Mouse (Mus musculus) ES-E14 (cell line): ENCODE data around the gene Xkr8. TPM values are rescaled to one million over a fixed set of nuclear protein-coding genes. Genes with fewer than 3 reads are reported as not detected.

ENCODE experiments used
- DNase-seq: peaks from one replicate; pipeline ENCODE4 v3.0.0-alpha.2; 2013; ENCODE audit warnings: low read depth, low spot score
- H3K27ac ChIP-seq: 2 replicates; pipeline ENCODE4 v1.5.1; 2012; ENCODE audit warnings: low read depth, mild to moderate bottlenecking, low read length, moderate library complexity, mixed read lengths; ENCODE audit not compliant: poor library complexity, insufficient read depth, severe bottlenecking
- H3K36me3 ChIP-seq: 2 replicates; pipeline ENCODE4 v1.6.1; 2012; ENCODE audit warnings: mild to moderate bottlenecking, low read length, moderate library complexity, mixed read lengths; ENCODE audit not compliant: control insufficient read depth, poor library complexity, insufficient read depth, severe bottlenecking
- H3K4me1 ChIP-seq, 2 experiments: fragments of 150-350 bp in 1 of 2; sonication (generic) in 1 of 2; 2 replicates each; pipeline ENCODE4 v1.6.1; 2012; ENCODE audit warnings: low read length in 2 of 2, mild to moderate bottlenecking in 1 of 2, mixed read lengths in 1 of 2; ENCODE audit not compliant: control insufficient read depth in 2 of 2, insufficient read depth in 2 of 2, poor library complexity in 1 of 2
- H3K4me3 ChIP-seq, 2 experiments: fragments of 150-350 bp in 1 of 2; sonication (generic) in 1 of 2; 2 replicates each; pipeline ENCODE4 v1.5.1; 2012; ENCODE audit warnings: low read length in 2 of 2, low read depth in 1 of 2, mild to moderate bottlenecking in 1 of 2, mixed read lengths in 1 of 2; ENCODE audit not compliant: insufficient read depth in 1 of 2, poor library complexity in 1 of 2, severe bottlenecking in 1 of 2
- H3K9ac ChIP-seq: 2 replicates; pipeline ENCODE4 v1.6.1; 2012; ENCODE audit warnings: low read depth, mild to moderate bottlenecking, low read length, mixed read lengths; ENCODE audit not compliant: poor library complexity, insufficient read depth, severe bottlenecking
- H3K9me3 ChIP-seq: fragments of 150-350 bp; sonication (generic); 2 replicates; pipeline ENCODE4 v1.6.1; 2012; ENCODE audit warnings: low read depth, mild to moderate bottlenecking, low read length; ENCODE audit not compliant: control insufficient read depth, insufficient read depth
- CHD2 ChIP-seq: IDR thresholded peaks from 2 replicates; pipeline ENCODE4 v1.6.1; 2014; ENCODE audit warnings: mild to moderate bottlenecking, low read depth, low read length, inconsistent platforms
- HCFC1 ChIP-seq: IDR thresholded peaks from 2 replicates; pipeline ENCODE4 v1.6.1; 2012; ENCODE audit warnings: low read length, inconsistent platforms, borderline replicate concordance; ENCODE audit not compliant: insufficient read depth
- MAFK ChIP-seq: IDR thresholded peaks from 2 replicates; pipeline ENCODE4 v1.6.1; 2014; ENCODE audit warnings: mild to moderate bottlenecking, low read depth, low read length, inconsistent platforms; ENCODE audit not compliant: insufficient read depth
- ZC3H11A ChIP-seq: IDR thresholded peaks from 2 replicates; pipeline ENCODE4 v1.6.1; 2012; ENCODE audit warnings: low read depth, mild to moderate bottlenecking, inconsistent platforms, low read length, borderline replicate concordance
- ZNF384 ChIP-seq: IDR thresholded peaks from 2 replicates; pipeline ENCODE4 v1.6.1; 2012; ENCODE audit warnings: low read depth, low read length, inconsistent platforms
- in situ Hi-C, 2 experiments: fragments of 600-800 bp; cut with MboI; formaldehyde crosslinking; loops; one replicate each; pipeline ENCODE4 v1.15.1; 2025; ENCODE audit warnings: low sequenced_read_pairs in 2 of 2, inconsistent platforms in 1 of 2; ENCODE audit not compliant: unreplicated experiment in 2 of 2
- total RNA-seq: library from RNA; depleted of rRNA; stranded (reverse); fragments of 300-350 nt; gene quantifications from 2 replicates; pipeline ENCODE4 v1.2.3, GENCODE M21; 2012

Xkr8 gene
- total RNA-seq, 1 experiment, result 9.6 TPM

DNA sequence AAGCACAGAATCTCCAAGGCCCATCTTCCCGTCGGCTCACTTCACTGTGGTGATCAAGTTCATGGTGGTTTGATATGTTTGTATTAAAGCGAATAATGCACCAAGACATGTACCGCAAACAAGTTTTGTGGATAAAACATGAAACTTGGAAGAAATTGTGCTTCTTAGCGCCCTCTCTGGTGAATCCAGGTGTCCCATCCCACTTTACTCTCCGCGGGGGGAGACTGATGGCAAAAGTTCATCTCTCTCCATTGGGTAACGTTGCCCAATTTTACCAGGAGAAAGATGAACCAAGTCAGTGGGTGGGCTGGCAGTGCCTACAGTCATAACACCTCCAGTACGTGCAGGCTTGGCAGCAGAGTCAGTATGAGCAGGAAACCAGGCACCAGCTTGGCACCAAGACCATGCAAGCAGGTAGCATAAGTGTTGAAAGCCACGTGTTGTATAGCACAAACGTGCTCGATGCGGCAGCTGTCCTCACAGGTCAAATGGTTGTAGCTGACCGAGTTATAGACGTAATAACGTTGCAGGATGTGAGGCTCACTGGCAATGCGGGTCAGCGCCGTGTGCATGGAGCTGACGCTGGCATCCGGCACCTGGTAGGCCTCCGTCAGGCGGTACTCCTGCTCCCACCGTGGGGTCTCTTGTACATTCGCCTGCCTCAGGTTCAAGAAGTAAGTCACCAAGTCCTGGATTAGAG, 875 bp upstream of the Xkr8 start:
- peak overlapping the region; percentile 38 to 70; a peak in 3 of 4 replicates for H3K4me3 ChIP-seq
- in situ Hi-C loops, result no loop called here
- H3K4me1 ChIP-seq, result peaks cover 6 to 17% of the 10 kb centered on the region in 2 experiments; a peak in 3 of 4 replicates
- TF ChIP-seq CHD2, result no peak
- no peak for TF ChIP-seq ZC3H11A
- TF ChIP-seq MAFK, result no peak
- TF ChIP-seq HCFC1, result no peak
- no peak for TF ChIP-seq ZNF384
- no peaks in the 10 kb centered on the region for H3K9me3 ChIP-seq
- peak overlapping the region; percentile 75 for H3K9ac ChIP-seq
- no peak for DNase-seq
- peaks cover 6% of the 10 kb centered on the region for H3K36me3 ChIP-seq
- peak overlapping the region; percentile 8; the same call in 1 of the 2 replicates for H3K27ac ChIP-seq

DNA sequence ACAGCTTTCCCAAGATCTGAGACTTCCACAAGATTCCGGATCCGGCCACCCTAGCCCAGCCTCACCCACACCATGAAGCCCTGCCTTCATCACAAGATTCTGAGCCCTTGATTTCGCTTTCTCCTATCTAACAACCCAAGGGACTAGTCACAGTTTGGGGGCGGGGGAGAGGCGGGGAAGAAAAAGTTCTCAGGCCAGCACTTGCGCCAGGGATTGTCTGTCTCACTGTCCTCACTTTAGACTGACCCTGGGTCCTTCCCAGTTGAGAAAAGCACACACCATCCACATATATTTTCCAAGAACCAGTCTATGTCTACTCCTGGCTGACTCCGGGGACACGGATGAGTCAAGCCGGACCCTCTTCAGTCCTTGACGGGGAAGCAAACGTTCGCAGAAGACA, 730 bp downstream of the Xkr8 start:
- H3K4me1 ChIP-seq, result peaks cover 6 to 17% of the 10 kb centered on the region in 2 experiments; a peak in 3 of 4 replicates
- TF ChIP-seq CHD2 (no peak), HCFC1 (no peak), MAFK (no peak), ZNF384 (no peak), ZC3H11A (no peak)
- H3K27ac ChIP-seq, result no peak overlapping the region
- H3K36me3 ChIP-seq, result no peaks in the 10 kb centered on the region
- H3K4me3 ChIP-seq, result peak overlapping the region; percentile 65 to 75
- no peaks in the 10 kb centered on the region for H3K9me3 ChIP-seq
- no peak for DNase-seq
- in situ Hi-C loops, result no loop called here
- H3K9ac ChIP-seq, result peak overlapping the region; percentile 54; the same call in 1 of the 2 replicates

DNA sequence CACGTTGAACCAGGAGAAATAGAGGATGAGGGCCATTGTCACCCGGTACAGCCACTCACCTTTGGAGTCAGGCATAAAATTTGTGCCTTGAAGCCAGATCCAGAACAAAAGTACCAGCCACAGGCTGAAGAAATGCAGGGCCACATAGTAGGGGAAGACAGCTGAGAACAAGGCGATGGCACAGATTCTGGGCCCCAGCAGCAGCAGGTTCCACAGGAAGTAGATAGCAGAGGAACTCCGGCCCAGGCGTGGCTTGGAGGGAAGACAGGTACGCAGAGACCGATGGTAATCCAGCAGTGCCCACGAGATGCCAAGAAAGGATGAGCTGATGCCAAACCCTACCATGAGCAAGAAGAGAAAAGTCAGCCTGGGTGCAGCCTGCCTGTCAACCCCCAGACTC, 4.1 kb downstream of the Xkr8 start:
- H3K9me3 ChIP-seq, result no peaks in the 10 kb centered on the region
- no peak overlapping the region for H3K27ac ChIP-seq
- peaks cover 3% of the 10 kb centered on the region; the same call in 1 of the 2 replicates for H3K36me3 ChIP-seq
- TF ChIP-seq MAFK (no peak), ZNF384 (no peak), ZC3H11A (no peak), CHD2 (no peak), HCFC1 (no peak)
- H3K9ac ChIP-seq, result no peak overlapping the region
- DNase-seq, result no peak
- in situ Hi-C loops, result no loop called here
- H3K4me3 ChIP-seq, result no peak overlapping the region
- H3K4me1 ChIP-seq, result peaks cover 2 to 8% of the 10 kb centered on the region in 2 experiments; a peak in 2 of 4 replicates

DNA sequence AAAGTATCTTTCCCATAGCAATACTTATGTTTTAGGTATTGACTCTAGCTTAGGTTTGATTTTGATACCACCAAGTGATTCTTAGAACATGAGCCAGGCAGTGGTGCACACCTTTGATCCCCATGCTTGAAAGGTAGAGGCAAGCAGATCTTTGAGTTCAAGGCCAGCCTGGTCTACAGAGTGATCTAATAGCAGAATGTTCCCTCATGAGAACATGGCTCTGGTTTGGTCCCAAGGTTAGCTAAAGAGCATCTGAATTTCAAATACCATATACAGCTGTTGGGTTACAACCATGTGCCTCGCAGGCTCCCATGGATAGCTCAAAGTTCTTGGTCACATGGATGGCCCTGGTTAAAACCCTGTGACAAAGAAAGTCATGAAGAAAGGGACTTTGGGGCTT, 14.1 kb downstream of the Xkr8 start:
- DNase-seq, result no peak
- peaks cover 33% of the 10 kb centered on the region for H3K36me3 ChIP-seq
- H3K9ac ChIP-seq, result no peak overlapping the region
- in situ Hi-C loops, result no loop called here
- TF ChIP-seq HCFC1, result no peak
- no peak for TF ChIP-seq MAFK
- no peak for TF ChIP-seq ZC3H11A
- TF ChIP-seq ZNF384, result no peak
- TF ChIP-seq CHD2, result no peak
- no peak overlapping the region for H3K27ac ChIP-seq
- no peaks in the 10 kb centered on the region for H3K4me1 ChIP-seq
- H3K9me3 ChIP-seq, result no peaks in the 10 kb centered on the region
- H3K4me3 ChIP-seq, result no peak overlapping the region
